Mouse (Mus musculus): ENCODE results near the gene F830045P16Rik.
"Not testable (repeated sequence)": the region's sequence is repeated elsewhere in the genome, so short reads cannot be mapped to it uniquely, and the experiment has no call there.

F830045P16Rik gene

DNA sequence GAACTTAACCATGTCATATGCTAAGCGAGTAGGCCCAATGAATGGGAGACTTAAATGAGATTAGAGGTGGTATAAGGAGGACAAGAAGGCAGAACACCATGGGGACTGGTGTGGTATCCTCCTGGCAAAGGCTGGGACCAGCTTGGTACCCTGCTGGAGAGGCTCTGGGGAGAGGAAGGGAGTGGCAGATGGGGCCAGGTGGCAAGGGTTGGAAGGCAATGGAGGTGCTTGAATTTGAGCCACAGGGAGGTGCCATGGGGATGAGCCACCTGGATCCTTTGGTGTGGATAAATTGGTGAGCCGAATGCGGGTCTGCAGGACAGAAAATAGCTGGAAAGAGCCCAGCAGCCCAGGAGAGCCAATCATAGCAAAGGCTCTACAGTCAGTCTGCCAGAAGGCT is 8.5 kb upstream of the F830045P16Rik start:
- DNase-seq, result no peak

DNA sequence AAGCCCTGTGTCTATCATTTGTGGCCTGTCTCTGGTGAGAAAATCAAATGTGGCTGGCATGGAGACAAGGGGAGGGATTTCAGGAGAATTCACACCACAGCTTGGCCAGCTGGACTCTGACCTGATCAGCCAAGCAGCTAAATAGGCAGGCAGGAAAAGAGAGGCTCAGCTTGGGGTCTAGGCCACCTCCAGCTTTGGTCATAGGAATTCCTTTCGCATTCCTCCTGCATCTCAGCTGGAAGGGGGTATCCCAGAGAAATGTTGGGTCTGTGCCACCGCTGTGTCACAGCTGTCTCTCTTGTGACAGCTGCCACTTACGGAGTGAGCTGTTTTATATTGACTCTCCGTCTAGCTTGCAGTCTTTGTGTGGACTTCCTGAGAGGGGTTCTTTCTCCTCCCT is 8.0 kb upstream of the F830045P16Rik start:
- peak; percentile 75 for DNase-seq

DNA sequence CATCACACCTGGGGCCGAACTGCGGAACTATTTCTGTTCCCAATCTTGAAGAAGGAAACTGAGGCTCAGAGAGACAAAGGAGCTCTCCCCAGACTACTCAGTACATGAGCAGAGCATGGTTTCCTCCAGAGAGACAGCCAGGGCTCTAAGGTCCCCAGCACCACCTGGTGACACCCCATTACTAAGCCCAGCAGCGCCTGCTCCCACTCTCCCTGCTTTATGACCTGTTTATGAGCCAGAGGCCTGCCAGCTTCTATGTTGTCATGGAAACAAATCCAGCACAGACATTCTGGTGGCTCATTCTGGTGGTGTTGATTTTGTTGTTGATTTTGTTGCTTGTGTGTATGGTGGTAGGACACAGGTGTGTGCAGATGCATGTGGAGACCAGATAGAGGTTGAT is 3.6 kb upstream of the F830045P16Rik start:
- no peak for DNase-seq

DNA sequence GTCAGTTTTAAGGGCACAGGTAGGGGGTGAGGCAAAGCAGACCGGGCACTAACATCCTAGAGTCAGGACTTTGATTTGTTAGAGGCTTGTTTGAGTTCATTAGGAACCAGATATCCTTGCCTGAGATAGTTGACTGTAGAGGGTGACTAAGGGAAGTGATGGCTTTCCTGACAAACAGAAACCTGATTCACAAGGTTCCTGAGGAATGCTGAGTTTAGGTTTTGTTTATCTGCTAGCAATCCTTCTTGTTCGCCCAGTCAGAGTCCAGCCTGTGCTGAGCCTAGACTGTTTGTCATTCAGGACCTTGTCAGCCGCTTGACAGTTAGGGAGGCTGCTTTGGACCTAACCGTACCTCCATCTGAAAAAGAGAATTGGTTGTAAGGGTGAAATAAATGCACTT is 2.8 kb upstream of the F830045P16Rik start:
- DNase-seq, result no peak

DNA sequence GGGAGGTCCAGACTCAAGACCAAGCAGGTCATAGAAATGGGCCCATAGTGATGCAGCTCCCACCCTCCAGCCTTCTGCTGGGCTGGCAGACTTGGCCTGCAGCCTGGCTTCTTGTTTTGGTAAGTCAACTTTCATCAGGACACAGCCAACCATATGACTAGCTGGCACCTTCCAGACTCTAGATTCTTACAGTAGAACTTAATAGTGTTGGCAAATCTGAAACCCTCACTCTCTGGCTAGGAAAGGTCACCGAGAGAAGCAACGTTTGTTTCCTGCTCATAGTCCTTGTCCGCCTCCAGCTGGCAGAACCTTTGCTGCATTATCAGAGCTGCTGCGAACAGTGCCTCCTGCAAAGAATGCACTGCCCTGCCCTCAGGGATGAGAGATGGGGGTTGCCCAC is 1.5 kb upstream of the F830045P16Rik start:
- no peak for DNase-seq

DNA sequence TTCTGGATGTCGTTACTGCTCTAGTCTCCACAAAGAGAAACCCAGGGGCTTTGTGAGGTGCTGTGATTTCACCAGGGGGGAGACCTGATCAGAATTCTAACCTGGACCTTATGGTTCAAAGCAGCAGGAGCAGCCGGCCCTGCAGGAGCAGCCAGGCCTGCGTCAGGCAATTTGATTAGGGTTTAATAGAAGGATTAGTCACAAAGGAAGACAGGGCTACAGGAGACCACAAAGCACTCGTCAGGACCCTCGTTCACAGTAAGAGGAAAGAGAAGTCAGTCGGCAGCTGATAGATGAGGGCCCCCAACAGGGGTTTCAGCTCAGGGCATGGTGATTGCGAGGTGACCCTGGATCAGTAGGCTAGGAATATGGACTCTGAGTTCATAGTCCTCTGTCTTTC is 958 bp upstream of the F830045P16Rik start:
- no peak for DNase-seq

- DNase-seq, result no peak
Observed at GRCm38 (mm10) chr2:129536926-129537325, 524 bp upstream of the F830045P16Rik start.

DNA sequence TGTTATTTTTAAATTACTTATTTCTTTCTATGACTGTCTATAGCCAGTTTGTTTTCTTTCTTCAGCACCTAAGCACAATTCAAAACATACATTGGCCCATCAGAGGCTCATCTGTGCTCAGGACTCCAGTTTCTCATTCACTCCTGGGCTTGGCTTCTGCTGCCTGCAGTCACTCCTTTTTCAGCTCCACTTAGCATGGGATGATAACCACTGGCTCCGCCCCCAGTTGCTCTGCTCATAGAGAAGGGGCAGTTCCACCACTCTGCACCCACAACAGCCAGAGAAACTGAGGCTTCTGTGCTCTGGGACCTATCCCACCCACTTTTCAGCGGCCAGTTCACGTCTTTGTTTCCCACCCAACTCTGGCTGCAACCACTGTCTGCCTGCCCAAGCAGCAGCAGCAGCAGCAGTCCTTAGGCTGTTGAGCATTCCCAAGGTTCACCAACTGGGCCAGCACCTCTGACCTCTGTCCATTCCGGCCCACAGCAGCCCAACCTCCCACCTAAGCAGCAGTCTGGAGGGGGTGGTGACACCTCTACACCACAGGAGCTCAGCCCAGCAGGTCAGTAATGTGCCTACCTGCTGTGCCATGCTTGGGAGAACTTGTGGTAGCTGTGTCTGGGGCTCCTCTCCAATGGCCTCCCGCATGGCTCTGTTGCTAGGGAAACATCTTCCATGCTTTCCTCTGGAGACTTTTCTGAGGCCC is 1.4 kb downstream of the F830045P16Rik start:
- DNase-seq, result no peak

GRCm38 (mm10) chr2:129531890-129532289 is 4.5 kb downstream of the F830045P16Rik start:
- DNase-seq, result no peak

- DNase-seq, result no peak
Observed at GRCm38 (mm10) chr2:129531102-129531501, 5.3 kb downstream of the F830045P16Rik start.

GRCm38 (mm10) chr2:129529297-129530209 is 6.8 kb downstream of the F830045P16Rik start:
- DNase-seq, result no peak

DNA sequence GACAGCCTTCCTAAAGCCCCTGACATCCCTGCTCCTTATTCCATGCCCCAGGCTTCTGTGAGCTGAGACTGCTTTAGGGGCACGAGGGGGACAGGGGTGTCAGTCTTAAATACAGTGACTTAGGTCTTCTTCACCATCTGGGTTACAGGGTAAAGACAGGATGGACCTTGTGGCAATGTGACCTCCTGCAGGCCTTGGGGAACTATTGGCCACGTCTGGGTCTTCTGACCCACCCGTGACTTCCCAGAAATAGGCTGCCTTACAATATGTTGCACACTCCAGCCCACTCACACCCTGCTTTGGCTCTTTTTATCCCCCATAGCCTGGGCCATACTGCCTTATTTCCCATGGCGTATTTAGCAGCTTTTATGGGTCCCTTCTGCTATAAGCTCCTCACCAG is 8.5 kb downstream of the F830045P16Rik start:
- no peak for DNase-seq

DNA sequence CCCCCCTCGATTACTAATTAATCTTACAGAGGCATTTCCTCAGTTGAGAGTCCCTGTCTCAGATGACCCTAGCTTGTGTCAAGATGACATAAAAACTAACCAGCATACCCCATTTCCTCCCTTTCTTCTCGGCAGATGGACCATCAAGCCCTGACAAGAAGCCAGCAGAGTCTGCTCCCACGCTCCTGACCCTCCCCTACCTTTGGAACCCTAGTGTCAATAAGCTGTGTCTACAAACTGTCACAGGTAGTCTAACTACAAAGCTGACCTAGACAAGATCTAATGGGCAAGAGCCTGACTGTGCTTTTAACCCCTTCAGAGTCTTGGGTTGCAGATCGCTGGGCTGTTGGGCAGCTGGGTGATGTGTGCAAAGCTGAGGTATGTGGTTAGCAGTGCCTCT is 10.1 kb downstream of the F830045P16Rik start:
- no peak for DNase-seq

DNA sequence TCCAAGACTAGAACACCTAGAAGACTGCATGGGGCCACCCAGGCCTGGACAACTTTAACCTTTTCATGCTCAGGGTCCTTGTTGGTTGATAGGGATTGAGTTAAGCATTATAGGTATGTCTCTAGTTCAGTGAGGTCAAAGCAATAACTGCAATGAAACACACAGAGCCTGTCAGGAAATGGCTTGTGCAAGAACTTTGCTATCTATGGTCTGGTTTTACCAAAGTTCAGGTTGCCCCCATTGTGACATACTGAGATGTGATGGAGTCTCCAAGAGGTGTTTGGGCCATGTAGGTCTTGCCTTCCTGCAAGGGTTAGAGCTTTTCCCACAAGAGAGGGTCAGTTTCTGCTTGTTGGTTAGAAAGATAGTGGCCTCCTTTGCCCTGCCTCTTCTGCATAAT is 10.8 kb downstream of the F830045P16Rik start:
- DNase-seq, result no peak

GRCm38 (mm10) chr2:129518526-129518925 is 17.9 kb downstream of the F830045P16Rik start:
- DNase-seq, result no peak

GRCm38 (mm10) chr2:129514923-129515920 is 21.2 kb downstream of the F830045P16Rik start:
- DNase-seq, result no peak

GRCm38 (mm10) chr2:129514401-129514667 is 22.1 kb downstream of the F830045P16Rik start:
- DNase-seq, result no peak

- peak; percentile 10 for DNase-seq
Observed at GRCm38 (mm10) chr2:129513546-129514400, 22.6 kb downstream of the F830045P16Rik start.

- DNase-seq, result not testable (repeated sequence)
Observed at GRCm38 (mm10) chr2:129512147-129512546, 24.3 kb downstream of the F830045P16Rik start.

GRCm38 (mm10) chr2:129502641-129503040 is 33.8 kb downstream of the F830045P16Rik start:
- peak; percentile 61 for DNase-seq

GRCm38 (mm10) chr2:129489496-129490285 is 46.7 kb downstream of the F830045P16Rik start:
- DNase-seq, result no peak
